Mouse (Mus musculus): ENCODE data around the gene Irgq.

GRCm38 (mm10) chr7:24566206-24566605, 35.7 kb downstream of the Irgq start:
- no peak for TF ChIP-seq CTCF (conservative IDR thresholded peaks at IDR 0.05; ENCODE audit: low read length)
- no peak for TF ChIP-seq POU5F1 (IDR thresholded peaks at IDR 0.05; ENCODE audit: borderline replicate concordance, low read length)
